Mouse (Mus musculus): ENCODE measurements at regions not wholly inside any gene's neighbourhood (a gene's known extent, or its start where the extent isn't known, plus 50 kb on each side); places are given as distances from the start of the nearest gene placed in this dataset.
A peak's percentile ranks its signal among the peaks of the same experiment; 100 is the strongest.
"Not testable (repeated sequence)": the region's sequence is repeated elsewhere in the genome, so short reads cannot be mapped to it uniquely, and the experiment has no call there.

DNA sequence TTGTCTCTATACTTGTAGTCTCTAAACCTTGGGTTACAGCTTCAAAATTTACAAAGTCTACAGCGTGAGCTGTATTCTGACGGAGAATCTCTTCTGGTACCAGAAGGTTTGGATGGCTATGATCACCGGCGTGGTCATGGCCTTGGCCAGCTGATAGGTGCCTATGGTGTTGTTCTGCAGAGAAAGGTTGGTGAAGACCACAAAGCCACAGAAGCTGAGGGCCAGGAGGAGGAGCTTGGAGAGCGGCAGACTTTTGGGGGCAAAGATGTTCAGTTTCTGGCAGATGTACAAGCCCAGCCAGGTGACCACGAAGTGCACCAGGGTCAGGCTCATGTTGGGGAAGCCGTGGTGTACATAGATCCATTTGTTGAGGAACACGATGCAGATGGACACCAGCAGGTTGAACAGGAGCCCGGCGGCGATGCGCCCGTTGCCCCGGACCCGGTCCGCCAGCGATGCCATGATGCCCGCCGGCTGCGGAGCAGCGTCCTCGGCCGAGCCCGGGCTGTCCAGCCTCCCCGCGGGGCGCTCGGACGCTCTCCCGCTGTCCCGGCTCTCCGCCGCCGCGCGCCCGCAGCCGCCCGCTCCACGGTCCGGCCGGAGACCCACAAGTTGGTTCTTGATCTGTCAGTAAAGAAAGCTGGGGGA lies 257.3 kb upstream of the Castor2 start:
- H3K9ac ChIP-seq (ENCODE audit: low read length); H3K36me3 ChIP-seq (ENCODE audit: control insufficient read depth, insufficient read depth, low read length); H3K4me1 ChIP-seq (ENCODE audit: control insufficient read depth in 2 of 2, insufficient read depth in 2 of 2, low read length in 2 of 2); H3K27ac ChIP-seq (replicated peaks in 1 of 2; ENCODE audit: control insufficient read depth in 1 of 2, insufficient read depth in 1 of 2, low read depth in 2 of 2, low read length in 2 of 2); H3K9me3 ChIP-seq (ENCODE audit: control insufficient read depth, low read length); H3K27me3 ChIP-seq (ENCODE audit: control insufficient read depth, insufficient read depth, low read length); ATAC-seq (ENCODE audit: insufficient number of reproducible peaks, insufficient read depth, low FRiP score, low read depth); H3K4me3 ChIP-seq (ENCODE audit: control insufficient read depth in 1 of 2, insufficient read depth in 1 of 2, low read depth in 1 of 2, low read length in 2 of 2): not testable (repeated sequence)
- peak overlapping the region; percentile 42; the same call in 1 of the 2 replicates for H3K4me2 ChIP-seq (ENCODE audit: low read length)
- 51% methylated on average over 12 of the region's 42 CpGs for WGBS

- no peaks in the 10 kb centered on the region for H3K36me3 ChIP-seq (ENCODE audit: control insufficient read depth, insufficient read depth, low read length)
- H3K27ac ChIP-seq (replicated peaks in 1 of 2; ENCODE audit: control insufficient read depth in 1 of 2, insufficient read depth in 1 of 2, low read depth in 2 of 2, low read length in 2 of 2) = no peak overlapping the region
- no peak overlapping the region for H3K9ac ChIP-seq (ENCODE audit: low read length)
- whole genome bisulfite sequencing = 81% methylated on average over 5 of the region's 5 CpGs
- H3K9me3 ChIP-seq (ENCODE audit: control insufficient read depth, low read length) = no peaks in the 10 kb centered on the region
- no peak for ATAC-seq (ENCODE audit: insufficient number of reproducible peaks, insufficient read depth, low FRiP score, low read depth)
- H3K4me1 ChIP-seq (ENCODE audit: control insufficient read depth in 2 of 2, insufficient read depth in 2 of 2, low read length in 2 of 2) = no peaks in the 10 kb centered on the region
- no peak overlapping the region for H3K4me3 ChIP-seq (ENCODE audit: control insufficient read depth in 1 of 2, insufficient read depth in 1 of 2, low read depth in 1 of 2, low read length in 2 of 2)
- no peak overlapping the region for H3K4me2 ChIP-seq (ENCODE audit: low read length)
- H3K27me3 ChIP-seq (ENCODE audit: control insufficient read depth, insufficient read depth, low read length) = 0 out of 2 replicates have a peak, but pooled peaks cover 4% of the 10 kb centered on the region
Measured at GRCm38 (mm10) chr5:133838286-133838685, 261.2 kb upstream of the Castor2 start.

- Histone ChIP-seq H3K36me3 (ENCODE audit: control insufficient read depth, insufficient read depth, low read length) (no peaks in the 10 kb centered on the region), H3K4me1 (ENCODE audit: control insufficient read depth in 2 of 2, insufficient read depth in 2 of 2, low read length in 2 of 2) (no peaks in the 10 kb centered on the region), H3K9ac (ENCODE audit: low read length) (no peak overlapping the region), H3K27me3 (ENCODE audit: control insufficient read depth, insufficient read depth, low read length) (no peaks in the 10 kb centered on the region), H3K4me2 (ENCODE audit: low read length) (no peak overlapping the region), H3K9me3 (ENCODE audit: control insufficient read depth, low read length) (no peaks in the 10 kb centered on the region), H3K4me3 (ENCODE audit: control insufficient read depth in 1 of 2, insufficient read depth in 1 of 2, low read depth in 1 of 2, low read length in 2 of 2) (no peak overlapping the region), H3K27ac (replicated peaks in 1 of 2; ENCODE audit: control insufficient read depth in 1 of 2, insufficient read depth in 1 of 2, low read depth in 2 of 2, low read length in 2 of 2) (no peak overlapping the region)
- no peak for ATAC-seq (ENCODE audit: insufficient number of reproducible peaks, insufficient read depth, low FRiP score, low read depth)
- 85% methylated on average over 7 of the region's 7 CpGs for WGBS
Measured at GRCm38 (mm10) chr5:133833217-133833616, 266.3 kb upstream of the Castor2 start.

DNA sequence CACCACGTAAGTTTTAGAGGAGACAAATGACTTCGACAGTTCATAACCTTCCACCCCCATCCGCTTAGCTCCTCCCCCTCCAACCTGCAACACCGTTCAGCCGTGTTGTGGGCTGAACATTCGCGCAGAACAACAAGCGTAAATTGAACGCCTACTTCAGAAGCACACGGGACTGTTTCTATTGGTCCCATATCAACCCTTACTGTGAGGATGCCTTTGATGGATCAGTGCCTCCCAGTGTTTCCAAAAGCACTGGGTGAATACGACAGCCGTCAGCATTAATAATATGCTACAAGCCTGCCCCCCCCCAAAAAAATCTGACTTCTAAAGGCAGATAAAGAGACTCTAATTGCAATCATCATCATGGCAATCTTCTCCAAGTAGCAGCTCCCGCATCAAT lies 271.3 kb upstream of the Castor2 start:
- WGBS = 89% methylated on average over 13 of the region's 13 CpGs
- Histone ChIP-seq H3K27ac (replicated peaks in 1 of 2; ENCODE audit: control insufficient read depth in 1 of 2, insufficient read depth in 1 of 2, low read depth in 2 of 2, low read length in 2 of 2) (no peak overlapping the region), H3K9me3 (ENCODE audit: control insufficient read depth, low read length) (no peaks in the 10 kb centered on the region), H3K4me2 (ENCODE audit: low read length) (no peak overlapping the region), H3K36me3 (ENCODE audit: control insufficient read depth, insufficient read depth, low read length) (no peaks in the 10 kb centered on the region), H3K9ac (ENCODE audit: low read length) (no peak overlapping the region), H3K4me1 (ENCODE audit: control insufficient read depth in 2 of 2, insufficient read depth in 2 of 2, low read length in 2 of 2) (no peaks in the 10 kb centered on the region), H3K27me3 (ENCODE audit: control insufficient read depth, insufficient read depth, low read length) (no peaks in the 10 kb centered on the region), H3K4me3 (ENCODE audit: control insufficient read depth in 1 of 2, insufficient read depth in 1 of 2, low read depth in 1 of 2, low read length in 2 of 2) (no peak overlapping the region)
- no peak for ATAC-seq (ENCODE audit: insufficient number of reproducible peaks, insufficient read depth, low FRiP score, low read depth)

GRCm38 (mm10) chr5:133823871-133824270 lies 275.6 kb upstream of the Castor2 start:
- no peak for ATAC-seq (ENCODE audit: insufficient number of reproducible peaks, insufficient read depth, low FRiP score, low read depth)
- Histone ChIP-seq H3K9ac (ENCODE audit: low read length) (no peak overlapping the region), H3K4me3 (ENCODE audit: control insufficient read depth in 1 of 2, insufficient read depth in 1 of 2, low read depth in 1 of 2, low read length in 2 of 2) (no peak overlapping the region), H3K36me3 (ENCODE audit: control insufficient read depth, insufficient read depth, low read length) (no peaks in the 10 kb centered on the region), H3K9me3 (ENCODE audit: control insufficient read depth, low read length) (no peaks in the 10 kb centered on the region), H3K27ac (replicated peaks in 1 of 2; ENCODE audit: control insufficient read depth in 1 of 2, insufficient read depth in 1 of 2, low read depth in 2 of 2, low read length in 2 of 2) (no peak overlapping the region), H3K4me1 (ENCODE audit: control insufficient read depth in 2 of 2, insufficient read depth in 2 of 2, low read length in 2 of 2) (no peaks in the 10 kb centered on the region), H3K4me2 (ENCODE audit: low read length) (no peak overlapping the region), H3K27me3 (ENCODE audit: control insufficient read depth, insufficient read depth, low read length) (no peaks in the 10 kb centered on the region)
- WGBS = 82% methylated on average over 3 of the region's 3 CpGs

GRCm38 (mm10) chr5:133821273-133821672 lies 278.2 kb upstream of the Castor2 start:
- 73% methylated on average over 3 of the region's 3 CpGs for WGBS
- H3K9ac ChIP-seq (ENCODE audit: low read length) = no peak overlapping the region
- H3K4me2 ChIP-seq (ENCODE audit: low read length) = no peak overlapping the region
- ATAC-seq (ENCODE audit: insufficient number of reproducible peaks, insufficient read depth, low FRiP score, low read depth) = no peak
- H3K27me3 ChIP-seq (ENCODE audit: control insufficient read depth, insufficient read depth, low read length) = no peaks in the 10 kb centered on the region
- H3K4me1 ChIP-seq (ENCODE audit: control insufficient read depth in 2 of 2, insufficient read depth in 2 of 2, low read length in 2 of 2) = no peaks in the 10 kb centered on the region
- no peak overlapping the region for H3K4me3 ChIP-seq (ENCODE audit: control insufficient read depth in 1 of 2, insufficient read depth in 1 of 2, low read depth in 1 of 2, low read length in 2 of 2)
- H3K27ac ChIP-seq (replicated peaks in 1 of 2; ENCODE audit: control insufficient read depth in 1 of 2, insufficient read depth in 1 of 2, low read depth in 2 of 2, low read length in 2 of 2) = no peak overlapping the region
- H3K9me3 ChIP-seq (ENCODE audit: control insufficient read depth, low read length) = no peaks in the 10 kb centered on the region
- no peaks in the 10 kb centered on the region for H3K36me3 ChIP-seq (ENCODE audit: control insufficient read depth, insufficient read depth, low read length)

DNA sequence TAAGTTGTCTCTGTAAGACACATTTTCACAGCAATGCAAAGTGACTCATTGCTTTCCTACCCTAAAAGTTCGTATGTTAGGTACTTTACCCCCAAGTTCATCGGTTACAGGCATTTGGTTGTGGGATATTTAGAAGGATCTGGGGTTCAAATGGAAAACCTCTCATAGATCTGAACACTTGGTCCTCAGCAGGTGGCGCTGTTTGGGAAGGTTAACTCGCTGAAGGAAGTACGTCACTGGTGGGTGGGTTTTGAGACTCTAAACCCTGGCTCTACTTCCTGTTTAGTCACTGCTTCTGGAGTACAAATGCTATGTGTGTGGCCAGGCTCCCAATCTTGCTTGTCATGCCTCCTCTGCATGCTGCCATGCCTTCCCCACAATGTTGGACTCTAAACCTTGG lies 284.0 kb upstream of the Castor2 start:
- Histone ChIP-seq H3K4me1 (ENCODE audit: control insufficient read depth in 2 of 2, insufficient read depth in 2 of 2, low read length in 2 of 2) (no peaks in the 10 kb centered on the region), H3K27ac (replicated peaks in 1 of 2; ENCODE audit: control insufficient read depth in 1 of 2, insufficient read depth in 1 of 2, low read depth in 2 of 2, low read length in 2 of 2) (no peak overlapping the region), H3K4me3 (ENCODE audit: control insufficient read depth in 1 of 2, insufficient read depth in 1 of 2, low read depth in 1 of 2, low read length in 2 of 2) (no peak overlapping the region), H3K4me2 (ENCODE audit: low read length) (no peak overlapping the region), H3K36me3 (ENCODE audit: control insufficient read depth, insufficient read depth, low read length) (no peaks in the 10 kb centered on the region), H3K27me3 (ENCODE audit: control insufficient read depth, insufficient read depth, low read length) (no peaks in the 10 kb centered on the region), H3K9ac (ENCODE audit: low read length) (no peak overlapping the region), H3K9me3 (ENCODE audit: control insufficient read depth, low read length) (no peaks in the 10 kb centered on the region)
- ATAC-seq (ENCODE audit: insufficient number of reproducible peaks, insufficient read depth, low FRiP score, low read depth) = no peak
- WGBS = 84% methylated on average over 5 of the region's 5 CpGs

DNA sequence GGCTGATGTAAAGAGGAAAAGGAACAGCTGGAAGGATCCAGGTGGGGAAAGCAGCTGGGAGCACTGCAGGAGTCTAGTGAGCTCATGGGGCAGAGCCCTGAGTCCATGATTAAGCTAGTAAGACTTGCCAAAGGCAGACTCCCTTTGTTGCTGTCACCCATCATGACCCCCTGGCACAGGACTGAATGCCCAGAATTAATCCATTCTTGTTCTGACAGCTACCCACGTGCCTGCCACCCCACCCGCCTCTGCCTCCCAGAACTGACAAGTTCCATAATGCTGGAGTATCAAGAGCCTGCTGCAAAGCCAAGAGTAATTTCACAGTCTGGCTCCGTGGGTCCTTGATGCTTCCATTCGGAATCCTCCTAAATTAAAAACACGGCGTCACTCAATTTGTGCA lies 285.1 kb upstream of the Castor2 start:
- Histone ChIP-seq H3K9ac (ENCODE audit: low read length) (no peak overlapping the region), H3K27me3 (ENCODE audit: control insufficient read depth, insufficient read depth, low read length) (no peaks in the 10 kb centered on the region), H3K36me3 (ENCODE audit: control insufficient read depth, insufficient read depth, low read length) (no peaks in the 10 kb centered on the region), H3K27ac (replicated peaks in 1 of 2; ENCODE audit: control insufficient read depth in 1 of 2, insufficient read depth in 1 of 2, low read depth in 2 of 2, low read length in 2 of 2) (no peak overlapping the region), H3K4me3 (ENCODE audit: control insufficient read depth in 1 of 2, insufficient read depth in 1 of 2, low read depth in 1 of 2, low read length in 2 of 2) (no peak overlapping the region), H3K9me3 (ENCODE audit: control insufficient read depth, low read length) (no peaks in the 10 kb centered on the region), H3K4me1 (ENCODE audit: control insufficient read depth in 2 of 2, insufficient read depth in 2 of 2, low read length in 2 of 2) (no peaks in the 10 kb centered on the region), H3K4me2 (ENCODE audit: low read length) (no peak overlapping the region)
- 59% methylated on average over 6 of the region's 6 CpGs for WGBS
- no peak for ATAC-seq (ENCODE audit: insufficient number of reproducible peaks, insufficient read depth, low FRiP score, low read depth)
